ENCODE assay signal across 13 mouse cellular contexts in the genomic region with DNA sequence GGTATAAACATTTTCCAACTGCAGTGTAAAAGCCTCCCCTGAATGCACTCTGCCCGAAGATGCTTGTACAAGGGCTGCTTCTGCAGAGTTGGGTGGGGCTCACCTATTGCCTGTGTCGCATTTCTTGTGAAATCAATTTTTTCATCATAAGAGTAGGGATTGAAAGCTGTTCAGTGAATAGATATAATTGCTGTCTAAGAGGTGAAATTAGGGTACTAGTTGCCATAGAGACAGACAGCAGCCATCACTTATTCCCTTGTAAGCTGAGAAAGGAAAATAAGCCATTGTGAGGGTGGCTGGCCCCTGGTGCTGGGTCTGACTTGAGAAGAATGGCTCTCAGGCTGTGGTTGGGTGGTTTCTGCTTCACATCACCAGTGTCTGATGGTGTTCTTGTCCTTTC.
A peak's percentile ranks its signal among the peaks of the same experiment; 100 is the strongest.
DNase-seq lines count a peak whose midpoint lies in the region; ATAC-seq and TF ChIP-seq lines count a peak whose summit lies in the region.
"Had no signal": no experiment of that assay in that cellular context is flagged by ENCODE, and none has a peak within 500 bp of the region (broad histone marks: within the 10 kb centered on the region; RNA-seq: fewer than 3 reads in every experiment).

No protein-coding gene starts in this region.

- no peak for ATAC-seq in kidney, postnatal 0 days (replicated peaks; ENCODE audit: low FRiP score, low read depth)
- ATAC-seq in forebrain, postnatal 0 days, result peak; percentile 89
- peak; percentile 70 for ATAC-seq in midbrain, embryonic 12.5 days (ENCODE audit: low FRiP score, low read depth)
- no peak for ATAC-seq in monocyte, adult 5-6 weeks (replicated peaks; ENCODE audit: insufficient number of reproducible peaks, low FRiP score, low TSS enrichment, poor library complexity, severe bottlenecking)
- ATAC-seq in megakaryocyte, adult 5-6 weeks (ENCODE audit: poor library complexity, severe bottlenecking), result no peak
- ATAC-seq in kidney, embryonic 16.5 days (ENCODE audit: low FRiP score, low TSS enrichment), result no peak

- H3K4me1 ChIP-seq in kidney, postnatal 0 days (replicated peaks; ENCODE audit: insufficient read depth, low read length), result 0 out of 2 replicates have a peak, but pooled peaks cover 2% of the 10 kb centered on the region
- no peaks in the 10 kb centered on the region; the same call in 1 of the 2 replicates for H3K4me1 ChIP-seq in forebrain, postnatal 0 days (ENCODE audit: insufficient read depth)
- H3K4me1 ChIP-seq in midbrain, embryonic 12.5 days, result peaks cover 32% of the 10 kb centered on the region
- H3K4me1 ChIP-seq in kidney, embryonic 16.5 days (ENCODE audit: insufficient read depth, low read length), result peaks cover 6% of the 10 kb centered on the region; the same call in 1 of the 2 replicates
- H3K4me1 ChIP-seq: liver, embryonic 13.5 days had no signal

- no peak overlapping the region for H3K4me2 ChIP-seq in kidney, postnatal 0 days (ENCODE audit: low read length)
- H3K4me2 ChIP-seq in forebrain, postnatal 0 days (ENCODE audit: low read depth), result no peak overlapping the region; the same call in 1 of the 2 replicates
- H3K4me2 ChIP-seq in midbrain, embryonic 12.5 days (replicated peaks), result peak overlapping the region; percentile 19; the same call in 1 of the 2 replicates
- no peak overlapping the region for H3K4me2 ChIP-seq in kidney, embryonic 16.5 days (replicated peaks; ENCODE audit: low read depth, low read length)
- H3K4me2 ChIP-seq: liver, embryonic 13.5 days had no signal

- H3K27ac ChIP-seq in kidney, postnatal 0 days, result peak overlapping the region; percentile 75; the same call in 1 of the 2 replicates
- peak overlapping the region; percentile 11; the same call in 1 of the 2 replicates for H3K27ac ChIP-seq in forebrain, postnatal 0 days (ENCODE audit: low read depth, low read length)
- H3K27ac ChIP-seq in midbrain, embryonic 12.5 days (replicated peaks), result peak overlapping the region; percentile 46
- no peak overlapping the region for H3K27ac ChIP-seq in kidney, embryonic 16.5 days (ENCODE audit: low read length)
- H3K27ac ChIP-seq: liver, embryonic 13.5 days had no signal

- no peak overlapping the region for H3K4me3 ChIP-seq in kidney, postnatal 0 days (replicated peaks; ENCODE audit: low read depth, low read length)
- H3K4me3 ChIP-seq in forebrain, postnatal 0 days (ENCODE audit: low read depth, low read length), result no peak overlapping the region
- H3K4me3 ChIP-seq in midbrain, embryonic 12.5 days, result no peak overlapping the region
- H3K4me3 ChIP-seq in kidney, embryonic 16.5 days (ENCODE audit: low read length), result no peak overlapping the region
- H3K4me3 ChIP-seq: liver, embryonic 13.5 days had no signal

- H3K9ac ChIP-seq in kidney, postnatal 0 days (ENCODE audit: low read depth, low read length), result no peak overlapping the region
- H3K9ac ChIP-seq in forebrain, postnatal 0 days, result no peak overlapping the region
- H3K9ac ChIP-seq in midbrain, embryonic 12.5 days (replicated peaks), result no peak overlapping the region
- H3K9ac ChIP-seq in kidney, embryonic 16.5 days (replicated peaks; ENCODE audit: low read length), result no peak overlapping the region
- H3K9ac ChIP-seq: liver, embryonic 13.5 days had no signal

- no peaks in the 10 kb centered on the region for H3K27me3 ChIP-seq in kidney, postnatal 0 days (ENCODE audit: insufficient read depth, low read length)
- H3K27me3 ChIP-seq in forebrain, postnatal 0 days (ENCODE audit: insufficient read depth, low read length), result no peaks in the 10 kb centered on the region
- peaks cover 9% of the 10 kb centered on the region; the same call in 1 of the 2 replicates for H3K27me3 ChIP-seq in midbrain, embryonic 12.5 days
- H3K27me3 ChIP-seq in kidney, embryonic 16.5 days (ENCODE audit: insufficient read depth, low read length), result no peaks in the 10 kb centered on the region
- H3K27me3 ChIP-seq: liver, embryonic 13.5 days had no signal

- no peaks in the 10 kb centered on the region for H3K9me3 ChIP-seq in kidney, postnatal 0 days (replicated peaks; ENCODE audit: low read length)
- H3K9me3 ChIP-seq in forebrain, postnatal 0 days (ENCODE audit: low read length), result no peaks in the 10 kb centered on the region
- no peaks in the 10 kb centered on the region for H3K9me3 ChIP-seq in midbrain, embryonic 12.5 days
- no peaks in the 10 kb centered on the region for H3K9me3 ChIP-seq in kidney, embryonic 16.5 days (ENCODE audit: low read length)
- H3K9me3 ChIP-seq: liver, embryonic 13.5 days had no signal

- H3K36me3 ChIP-seq in kidney, postnatal 0 days (ENCODE audit: insufficient read depth, low read length), result no peaks in the 10 kb centered on the region
- no peaks in the 10 kb centered on the region for H3K36me3 ChIP-seq in forebrain, postnatal 0 days (ENCODE audit: insufficient read depth)
- H3K36me3 ChIP-seq in midbrain, embryonic 12.5 days, result no peaks in the 10 kb centered on the region
- H3K36me3 ChIP-seq in kidney, embryonic 16.5 days (ENCODE audit: insufficient read depth, low read length), result no peaks in the 10 kb centered on the region
- H3K36me3 ChIP-seq: liver, embryonic 13.5 days had no signal

- no peak for DNase-seq in kidney, postnatal 0 days (ENCODE audit: low spot score)
- no peak for DNase-seq in kidney, postnatal 4 days
- peak; percentile 34 for DNase-seq in forebrain, postnatal 0 days
- DNase-seq in retina, embryonic 14.5 days (ENCODE audit: low spot score), result peak; percentile 59
- DNase-seq: cerebellum, adult 9-11 months; kidney, adult 11 months; liver, embryonic 13.5 days; lung, postnatal 4 days; right cerebral cortex, postnatal 25 days had no signal

- WGBS in kidney, postnatal 0 days, result 77% methylated on average over 2 of the region's 2 CpGs
- 12% methylated on average over 2 of the region's 2 CpGs for WGBS in forebrain, postnatal 0 days
- WGBS in midbrain, embryonic 12.5 days, result 17% methylated on average over 2 of the region's 2 CpGs
- WGBS in kidney, embryonic 16.5 days, result 75% methylated on average over 2 of the region's 2 CpGs

- TF ChIP-seq CTCF in kidney, postnatal 0 days (IDR thresholded peaks at IDR 0.05; ENCODE audit: low read depth), result no peak
- no peak for TF ChIP-seq CTCF in forebrain, postnatal 0 days (IDR thresholded peaks at IDR 0.05; ENCODE audit: low read depth)

Comparison
In these comparisons a context has a peak if more than half of its experiments do, and no peak if none do; other contexts are left out.
1. ATAC-seq: peak in forebrain, postnatal 0 days (single experiment) and midbrain, embryonic 12.5 days (single experiment); none in kidney, postnatal 0 days (single experiment), monocyte, adult 5-6 weeks (single experiment), megakaryocyte, adult 5-6 weeks (single experiment) and kidney, embryonic 16.5 days (single experiment).
2. DNase-seq: peak in forebrain, postnatal 0 days (single experiment) and retina, embryonic 14.5 days (single experiment); none in kidney, postnatal 0 days (single experiment) and kidney, postnatal 4 days (0 of 2).